In the genomic region with DNA sequence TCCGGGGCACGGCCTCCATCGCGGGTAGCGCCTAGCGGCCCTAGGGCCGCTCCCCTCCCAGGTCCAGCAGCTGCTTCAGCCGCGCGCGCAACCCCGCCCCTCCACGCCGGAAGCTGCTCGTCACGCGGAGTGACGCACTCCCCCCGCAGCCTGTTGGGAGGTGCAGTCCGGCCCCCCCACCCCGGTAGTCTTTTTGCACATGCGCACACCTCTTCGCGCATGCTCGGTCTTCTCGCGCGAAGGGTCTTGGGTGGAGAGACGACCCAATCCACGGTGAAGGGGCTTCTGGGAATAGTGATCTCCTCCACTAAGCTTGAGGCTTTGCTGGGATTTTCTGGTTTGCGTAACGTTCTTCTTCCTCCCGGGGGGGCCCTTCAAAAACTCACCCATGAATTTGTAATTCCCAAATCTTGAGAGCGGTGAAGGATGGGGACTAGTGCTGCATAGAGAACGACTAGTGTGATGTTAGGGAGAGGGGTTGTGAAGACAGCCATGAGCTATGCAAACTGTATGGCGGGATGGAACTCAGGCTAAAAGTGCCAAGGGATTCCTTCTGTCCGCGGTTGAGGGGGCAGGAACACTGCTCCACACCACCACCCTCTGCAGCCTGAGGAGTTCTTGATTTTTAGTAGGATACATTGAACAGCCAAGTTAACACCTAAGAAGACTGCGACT, we compare ENCODE assay signal across 7 mouse cellular contexts. TPM values are rescaled to one million over a fixed set of nuclear protein-coding genes. Genes with fewer than 3 reads are reported as not detected.
DNase-seq lines count a peak whose midpoint lies in the region; ATAC-seq lines count a peak whose summit lies in the region.

A gene (minus strand): TSS at position 115 of the 675 bp plus-strand sequence.

- no peaks in the 10 kb centered on the region for H3K36me3 ChIP-seq in embryonic facial prominence, embryonic 12.5 days
- H3K36me3 ChIP-seq in limb, embryonic 11.5 days (ENCODE audit: control insufficient read depth, insufficient read depth, low read length) = no peaks in the 10 kb centered on the region
- no peaks in the 10 kb centered on the region for H3K36me3 ChIP-seq in midbrain, embryonic 14.5 days (ENCODE audit: control insufficient read depth, insufficient read depth, low read length)

- H3K4me2 ChIP-seq in embryonic facial prominence, embryonic 12.5 days (replicated peaks) = peak within 1 kb of the TSS; percentile 94
- H3K4me2 ChIP-seq in limb, embryonic 11.5 days (ENCODE audit: low read depth, severe bottlenecking) = peak within 1 kb of the TSS; percentile 85
- peak within 1 kb of the TSS; percentile 95 for H3K4me2 ChIP-seq in midbrain, embryonic 14.5 days (ENCODE audit: low read length)

- WGBS in embryonic facial prominence, embryonic 12.5 days = 1% methylated on average over 39 of the region's 39 CpGs
- under 1% methylated on average over 39 of the region's 39 CpGs for WGBS in limb, embryonic 11.5 days
- under 1% methylated on average over 39 of the region's 39 CpGs for WGBS in midbrain, embryonic 14.5 days

- H3K27ac ChIP-seq in embryonic facial prominence, embryonic 12.5 days = peak within 1 kb of the TSS; percentile 80
- 0 out of 2 replicates have a peak within 1 kb of the TSS, but pooled peaks have one; percentile 4 for H3K27ac ChIP-seq in limb, embryonic 11.5 days (replicated peaks; ENCODE audit: low read depth, low read length)
- peak within 1 kb of the TSS; percentile 82 for H3K27ac ChIP-seq in midbrain, embryonic 14.5 days (replicated peaks; ENCODE audit: low read depth, low read length)

- no peaks in the 10 kb centered on the region for H3K9me3 ChIP-seq in embryonic facial prominence, embryonic 12.5 days
- H3K9me3 ChIP-seq in limb, embryonic 11.5 days (ENCODE audit: control insufficient read depth, low read length) = no peaks in the 10 kb centered on the region
- no peaks in the 10 kb centered on the region for H3K9me3 ChIP-seq in midbrain, embryonic 14.5 days (ENCODE audit: control insufficient read depth, low read length)

- ATAC-seq in embryonic facial prominence, embryonic 12.5 days (ENCODE audit: insufficient number of reproducible peaks, insufficient read depth, low FRiP score, low TSS enrichment) = peak; percentile 94
- ATAC-seq in limb, embryonic 11.5 days (ENCODE audit: insufficient number of reproducible peaks, low FRiP score, low TSS enrichment, low read depth) = peak; percentile 95
- ATAC-seq in midbrain, embryonic 14.5 days (ENCODE audit: low FRiP score, low TSS enrichment) = peak; percentile 96

- peaks cover 8% of the 10 kb centered on the region for H3K4me1 ChIP-seq in embryonic facial prominence, embryonic 12.5 days
- H3K4me1 ChIP-seq in limb, embryonic 11.5 days (ENCODE audit: control insufficient read depth, insufficient read depth, low read length) = peaks cover 6% of the 10 kb centered on the region
- H3K4me1 ChIP-seq in midbrain, embryonic 14.5 days (ENCODE audit: control insufficient read depth, insufficient read depth, low read length) = peaks cover 12% of the 10 kb centered on the region

- H3K27me3 ChIP-seq in embryonic facial prominence, embryonic 12.5 days = no peaks in the 10 kb centered on the region
- H3K27me3 ChIP-seq in limb, embryonic 11.5 days (ENCODE audit: control insufficient read depth, insufficient read depth, low read length) = no peaks in the 10 kb centered on the region
- H3K27me3 ChIP-seq in midbrain, embryonic 14.5 days (ENCODE audit: control insufficient read depth, insufficient read depth, low read length) = no peaks in the 10 kb centered on the region

- H3K9ac ChIP-seq in embryonic facial prominence, embryonic 12.5 days = peak within 1 kb of the TSS; percentile 91
- H3K9ac ChIP-seq in limb, embryonic 11.5 days (ENCODE audit: low read length) = peak within 1 kb of the TSS; percentile 77
- peak within 1 kb of the TSS; percentile 75 for H3K9ac ChIP-seq in midbrain, embryonic 14.5 days (replicated peaks; ENCODE audit: low read length)

- DNase-seq in adrenal gland, postnatal 25 days = peak; percentile 97
- DNase-seq in heart, adult 11 months = peak; percentile 100
- peak; percentile 95 for DNase-seq in kidney, adult 18-20 months
- peak; percentile 96 for DNase-seq in limb, embryonic 11.5 days (ENCODE audit: low spot score)
- peak; percentile 99 for DNase-seq in midbrain, embryonic 14.5 days
- DNase-seq in spleen, adult 18-20 months = peak; percentile 91 to 93

- H3K4me3 ChIP-seq in embryonic facial prominence, embryonic 12.5 days = peak within 1 kb of the TSS; percentile 92
- peak within 1 kb of the TSS; percentile 97 for H3K4me3 ChIP-seq in limb, embryonic 11.5 days (ENCODE audit: low read depth, low read length)
- peak within 1 kb of the TSS; percentile 82 for H3K4me3 ChIP-seq in midbrain, embryonic 14.5 days (replicated peaks; ENCODE audit: low read depth, low read length)

RNA-seq across cellular contexts. Expression of the gene that starts here (rescaled TPM):
- total RNA-seq in adrenal gland, postnatal 25 days (2021) = 72.2 and 89.7 TPM in 2 replicates
- 19.3 and 22.3 TPM in 2 replicates for polyA plus RNA-seq in embryonic facial prominence, embryonic 12.5 days (2016; fragmentation: Nextera tagmentation; extraction: Ambion mirVana)
- 16.6 and 18.6 TPM in 2 replicates for polyA plus RNA-seq in limb, embryonic 11.5 days (2014; fragmentation: Nextera tagmentation; extraction: Ambion mirVana)
- 22.1 and 22.4 TPM in 2 replicates for polyA plus RNA-seq in midbrain, embryonic 14.5 days (2014; fragmentation: Nextera tagmentation; extraction: Ambion mirVana)

Comparison
In these comparisons a context has a peak if more than half of its experiments do, and no peak if none do; other contexts are left out.
1. Peak in every context shown above with its lines: DNase-seq, ATAC-seq, H3K4me3 ChIP-seq and H3K27ac ChIP-seq.
2. H3K27ac ChIP-seq: peak in every context shown above with its lines; median percentile 82 in midbrain, embryonic 14.5 days; 80 in embryonic facial prominence, embryonic 12.5 days; 4 in limb, embryonic 11.5 days.